8 mouse cellular contexts compared by ENCODE assay signal in genomic region chr6:145865886-145866851, GRCm38 (mm10). TPM values are rescaled to one million over a fixed set of nuclear protein-coding genes. Genes with fewer than 3 reads are reported as not detected.
DNase-seq lines count a peak whose midpoint lies in the region; ATAC-seq and TF ChIP-seq lines count a peak whose summit lies in the region.

No protein-coding gene starts in this region.

- H3K4me1 ChIP-seq in hindbrain, embryonic 14.5 days (replicated peaks; ENCODE audit: control insufficient read depth, insufficient read depth, low read length): peaks cover 17% of the 10 kb centered on the region; the same call in 1 of the 2 replicates

- POLR2A ChIA-PET in Patski (lab: Charles Lee): interaction anchor here (0.7 to 2.0 kb wide), 8 partner anchors 13 to 144 kb away, joined by 3 to 7 read pairs (median 5); no protein-coding TSS in a partner anchor

- in situ Hi-C loops in Patski (cut with MboI; ENCODE audit: low pct_unique_long_range_greater_than_20kb): loop anchor here (5.0 kb wide), 1 partner anchor 101 kb away; no protein-coding TSS in a partner anchor

- WGBS in hindbrain, embryonic 14.5 days: under 1% methylated on average over 68 of the region's 69 CpGs

- peak; percentile 58 for ATAC-seq in Patski
- ATAC-seq in hindbrain, embryonic 14.5 days (ENCODE audit: low FRiP score): peak; percentile 61

- no peaks in the 10 kb centered on the region for H3K9me3 ChIP-seq in hindbrain, embryonic 14.5 days (ENCODE audit: control insufficient read depth, low read length)

- peak overlapping the region; percentile 28 for H3K27ac ChIP-seq in hindbrain, embryonic 14.5 days

- peak overlapping the region; percentile 68 for H3K9ac ChIP-seq in hindbrain, embryonic 14.5 days

- peak overlapping the region; percentile 71 for H3K4me3 ChIP-seq in hindbrain, embryonic 14.5 days (replicated peaks; ENCODE audit: low read length)

- no peaks in the 10 kb centered on the region for H3K27me3 ChIP-seq in Patski
- peaks cover 26% of the 10 kb centered on the region for H3K27me3 ChIP-seq in hindbrain, embryonic 14.5 days (ENCODE audit: control insufficient read depth, insufficient read depth, low read length)

- DNase-seq in Patski (ENCODE audit: low read depth, low spot score): no peak
- DNase-seq in cerebellum, postnatal 10 days: peak; percentile 93
- DNase-seq in frontal cortex, postnatal 36 days (ENCODE audit: low spot score in 2 of 2): peak; percentile 82 to 86
- peak; percentile 68 for DNase-seq in hindbrain, embryonic 14.5 days (ENCODE audit: low spot score)
- peak; percentile 74 to 76 for DNase-seq in layer of hippocampus, postnatal 25 days (ENCODE audit: extremely low spot score in 1 of 2, low spot score in 1 of 2)
- DNase-seq in lung, postnatal 10 days: peak; percentile 93
- DNase-seq in retina, adult 2 months (ENCODE audit: low read depth, low spot score): peak; percentile 84
- no peak for DNase-seq in T-cell, adult 2 months (ENCODE audit: low spot score)

- H3K4me2 ChIP-seq in hindbrain, embryonic 14.5 days (replicated peaks): peak overlapping the region; percentile 99

- CTCF ChIA-PET in Patski (lab: Charles Lee): interaction anchor here (1.6 kb wide), 1 partner anchor 111 kb away, joined by 3 read pairs; no protein-coding TSS in a partner anchor

- no peak for TF ChIP-seq CTCF in Patski (IDR thresholded peaks at IDR 0.05)

- no peaks in the 10 kb centered on the region for H3K36me3 ChIP-seq in hindbrain, embryonic 14.5 days (replicated peaks; ENCODE audit: control insufficient read depth, insufficient read depth)

RNA-seq across cellular contexts. Expression of gene Bhlhe41, which starts 0.8 kb away (rescaled TPM):
- 41.0 TPM for polyA plus RNA-seq in Patski (2021)
- polyA plus RNA-seq in hindbrain, embryonic 14.5 days (2014; fragmentation: Nextera tagmentation; extraction: Ambion mirVana): 5.2 and 5.5 TPM in 2 replicates
- total RNA-seq in layer of hippocampus, postnatal 25 days (2021): 10 to 100 TPM; 37.2 to 39.9 TPM

Comparison
In these comparisons a context has a peak if more than half of its experiments do, and no peak if none do; other contexts are left out.
1. DNase-seq: peak in cerebellum, postnatal 10 days (2 of 2), frontal cortex, postnatal 36 days (2 of 2), hindbrain, embryonic 14.5 days (single experiment), layer of hippocampus, postnatal 25 days (2 of 2), lung, postnatal 10 days (single experiment) and retina, adult 2 months (single experiment); none in Patski (single experiment) and T-cell, adult 2 months (single experiment).